Mouse (Mus musculus) spleen, postnatal 10 days (tissue): Measurements from ENCODE around the gene Mad2l2.

ENCODE experiments used
- DNase-seq, 2 experiments: peaks; one replicate each; pipeline ENCODE4 v3.0.0; 2021 to 2022; ENCODE audit warnings: low spot score in 2 of 2

The Mad2l2 gene

GRCm38 (mm10) chr4:148130133-148130532, at the start of gene Mad2l2:
Gene Mad2l2, plus strand, starts transcription at chr4:148130384.
- no peak for DNase-seq

DNA sequence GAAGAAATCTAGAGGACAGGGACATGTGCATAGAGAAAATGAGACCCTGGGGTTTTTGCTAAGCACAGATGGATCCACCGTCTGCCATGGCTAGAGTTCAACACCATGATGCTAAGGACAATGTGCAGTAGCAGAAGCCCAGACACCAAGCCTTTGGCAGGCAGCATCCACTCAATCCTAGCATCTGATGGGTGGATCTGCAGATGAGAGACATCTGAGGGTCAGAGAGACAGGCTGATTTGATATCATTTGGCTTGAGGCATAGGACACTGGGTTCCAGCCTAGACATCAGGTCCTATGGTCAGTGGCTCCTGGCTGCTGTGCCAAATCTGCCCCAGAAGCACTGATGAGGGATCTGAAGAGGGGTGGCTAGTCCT, 49.6 kb upstream of the Mad2l2 start:
- no peak for DNase-seq

DNA sequence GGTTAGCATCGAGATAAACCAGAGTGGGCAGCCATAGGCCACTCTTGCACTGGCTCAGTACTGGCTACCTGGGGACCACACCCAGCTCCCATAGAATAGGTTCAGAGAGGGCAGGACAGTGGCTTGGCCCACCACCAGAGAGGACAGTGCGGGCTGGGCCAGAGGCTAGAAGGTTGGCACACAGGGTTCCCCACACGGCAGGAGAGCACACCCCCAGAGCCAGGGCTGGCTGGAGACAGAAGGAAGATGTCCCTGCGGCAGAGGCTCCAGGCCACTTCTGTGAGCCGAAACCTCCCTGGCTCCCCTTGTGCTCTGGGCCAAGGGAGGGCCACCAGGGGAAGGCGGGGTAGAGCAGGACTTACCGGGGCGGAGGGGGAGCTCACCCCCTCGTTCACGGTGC, 49.0 kb upstream of the Mad2l2 start:
- no peak for DNase-seq

- peak; percentile 61 to 81 for DNase-seq
Observed at GRCm38 (mm10) chr4:148082257-148083044, 47.7 kb upstream of the Mad2l2 start.

DNA sequence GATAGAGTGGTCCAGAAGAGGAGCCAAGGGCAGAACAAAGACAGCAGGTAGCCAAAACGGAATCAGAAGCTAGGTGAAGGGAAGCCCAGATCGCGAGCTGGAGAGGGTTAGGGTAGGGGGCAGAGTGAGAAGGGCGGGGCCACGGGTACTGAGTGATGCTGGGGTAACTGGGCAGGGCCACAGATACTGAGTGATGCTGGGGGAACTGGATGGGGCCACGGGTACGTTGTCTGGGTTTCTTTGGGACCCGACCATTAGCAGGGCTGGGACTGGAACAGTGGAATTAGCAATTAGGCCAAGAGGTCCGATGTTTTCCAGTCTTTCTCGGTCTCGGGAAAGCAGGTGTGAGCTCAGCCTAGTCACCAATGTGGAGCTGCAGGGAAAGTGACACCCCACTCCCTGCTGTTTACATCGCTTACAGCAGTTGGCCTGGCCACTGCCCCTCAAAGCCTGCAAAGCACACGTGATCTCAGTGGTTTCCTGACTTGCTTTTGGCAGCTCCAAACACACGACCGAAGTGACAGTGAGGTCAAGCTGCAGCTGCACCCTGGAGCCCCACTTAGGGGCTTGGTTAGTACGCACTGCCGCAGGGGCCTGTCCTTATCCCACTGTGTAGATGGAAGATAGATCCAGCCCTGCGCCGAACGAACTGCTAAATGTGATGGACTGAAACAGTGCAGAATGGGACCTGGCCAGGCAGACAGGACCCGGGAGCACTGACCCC, 46.8 kb upstream of the Mad2l2 start:
- DNase-seq: peak in 1 of 2 experiments; percentile 64

GRCm38 (mm10) chr4:148084261-148084714, 45.9 kb upstream of the Mad2l2 start:
- peak in 1 of 2 experiments; percentile 29 for DNase-seq

DNA sequence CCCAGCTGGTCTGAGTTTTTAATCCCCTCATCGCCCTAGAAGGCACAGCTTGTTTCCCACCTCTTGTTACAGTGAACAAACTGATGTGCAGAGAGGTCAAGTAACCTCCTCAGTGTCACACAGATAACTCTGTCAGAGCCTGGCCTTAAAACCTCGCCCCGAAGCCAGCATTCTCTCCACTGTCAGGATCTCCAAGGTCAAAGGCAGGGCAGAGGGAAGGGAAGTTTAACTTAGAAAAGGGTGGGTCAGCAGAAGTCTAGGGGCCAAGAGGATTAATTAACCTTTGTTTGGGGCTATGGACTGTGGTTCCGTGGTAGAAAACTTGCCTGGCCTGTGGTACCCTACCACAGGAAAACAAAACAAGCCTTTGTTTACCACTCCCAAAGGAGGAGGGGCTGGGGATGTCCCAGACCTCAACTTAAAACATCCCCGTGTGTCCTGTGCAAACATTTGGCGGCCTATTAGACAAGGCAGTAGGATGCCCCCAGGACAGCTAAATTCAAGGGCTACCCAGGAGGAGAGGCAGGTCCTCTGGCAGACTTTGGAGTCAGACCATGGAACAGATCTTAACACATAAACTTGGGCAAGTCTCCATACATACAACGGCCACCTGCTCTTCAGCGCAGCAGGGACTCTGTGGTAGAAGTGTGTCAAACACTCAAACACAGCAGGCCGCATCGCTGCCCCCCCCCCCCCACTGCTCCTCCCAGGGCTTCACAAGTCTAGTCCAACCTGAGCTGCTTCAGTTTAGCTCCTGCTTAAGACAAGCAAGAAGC, 44.9 kb upstream of the Mad2l2 start:
- no peak for DNase-seq

DNA sequence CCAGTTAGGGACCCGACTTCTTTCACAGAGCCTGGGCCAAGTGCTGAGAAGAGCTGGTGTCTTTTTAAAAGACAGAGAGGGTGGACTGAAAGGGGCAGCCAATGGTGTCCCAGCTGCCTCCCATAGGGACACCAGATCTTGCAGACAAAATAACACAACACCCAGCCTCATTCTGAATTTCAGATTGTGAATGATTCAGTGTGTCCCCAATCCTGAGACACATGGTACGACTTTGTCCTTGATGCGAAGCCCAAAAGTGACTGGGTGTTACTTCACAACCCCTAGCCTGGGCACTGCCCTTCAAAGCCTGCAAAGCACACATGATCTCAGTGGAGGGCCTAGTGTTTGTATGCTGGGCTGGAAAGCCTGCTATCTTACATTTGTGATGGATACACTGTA, 44.3 kb upstream of the Mad2l2 start:
- no peak for DNase-seq

DNA sequence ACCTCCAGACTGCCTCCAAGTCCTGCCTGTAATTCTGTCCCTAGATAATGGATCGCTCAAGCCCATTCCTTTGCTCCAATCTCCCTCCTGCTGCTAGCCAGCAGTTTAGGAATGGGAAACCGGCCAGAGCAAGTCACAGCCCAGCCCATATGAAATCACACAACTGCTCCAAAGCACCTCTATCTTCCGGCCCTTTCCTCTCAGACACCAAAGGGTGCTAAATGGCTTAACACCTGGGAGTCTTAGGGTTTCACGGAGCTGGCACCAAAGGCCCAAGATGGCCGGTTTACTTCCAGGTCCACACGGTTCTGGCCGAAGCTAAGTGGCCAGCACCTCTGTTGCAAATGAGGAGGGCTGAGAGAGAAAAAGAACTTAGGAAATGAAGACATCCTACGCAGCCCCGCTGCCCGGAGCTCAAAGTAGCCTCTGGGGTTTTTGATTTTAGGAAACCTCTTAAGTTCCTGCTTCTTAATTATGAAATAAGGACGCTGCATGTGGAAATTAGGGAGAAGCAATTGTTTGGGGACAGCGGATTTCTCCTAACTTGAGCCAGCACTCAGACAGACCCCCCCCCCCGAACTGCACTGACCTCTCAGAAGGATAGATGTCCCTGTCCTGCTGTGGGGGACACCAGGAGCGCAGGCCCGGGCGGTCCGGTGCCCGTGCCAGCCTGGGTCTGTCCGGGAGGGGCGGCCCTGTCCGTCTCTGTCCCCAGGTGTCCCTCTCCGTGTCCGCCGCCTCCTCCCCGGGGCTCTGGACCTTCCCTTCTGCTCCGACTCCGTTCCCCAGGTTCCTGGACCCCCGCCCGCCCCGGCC, 42.9 kb upstream of the Mad2l2 start:
- no peak for DNase-seq

- DNase-seq: peak; percentile 85 to 93
Observed at GRCm38 (mm10) chr4:148087907-148088527, 42.2 kb upstream of the Mad2l2 start, which contains the start of gene Agtrap. Gene Agtrap, minus strand, starts transcription at chr4:148088031.

DNA sequence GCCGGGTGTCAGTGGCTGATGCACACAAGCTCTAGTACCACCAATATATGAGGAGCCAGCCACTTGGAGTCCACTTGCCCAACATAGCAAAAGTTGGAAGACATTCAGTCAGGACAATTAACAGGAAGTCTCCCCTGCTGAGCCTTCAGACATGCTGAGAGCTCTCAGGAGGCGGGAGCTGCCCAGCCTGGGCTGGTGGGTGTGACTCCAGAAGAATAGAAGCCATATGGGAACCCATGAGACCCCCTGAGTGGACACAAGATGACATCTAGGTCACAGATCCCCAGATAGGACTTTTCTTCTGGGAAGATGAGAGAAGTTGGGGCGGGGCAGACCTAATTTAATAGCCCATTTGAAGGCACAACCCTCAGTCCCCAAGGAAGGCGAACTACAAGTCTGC, 41.0 kb upstream of the Mad2l2 start:
- DNase-seq: no peak

GRCm38 (mm10) chr4:148091181-148091580, 39.0 kb upstream of the Mad2l2 start:
- no peak for DNase-seq

GRCm38 (mm10) chr4:148092551-148093271, 37.5 kb upstream of the Mad2l2 start:
- DNase-seq: no peak

- DNase-seq: peak in 1 of 2 experiments; percentile 39
Observed at GRCm38 (mm10) chr4:148094161-148094560, 36.0 kb upstream of the Mad2l2 start.

GRCm38 (mm10) chr4:148095081-148095480, 35.1 kb upstream of the Mad2l2 start:
- no peak for DNase-seq

GRCm38 (mm10) chr4:148097936-148098335, 32.2 kb upstream of the Mad2l2 start:
- DNase-seq: no peak

- no peak for DNase-seq
Observed at GRCm38 (mm10) chr4:148098666-148099065, 31.5 kb upstream of the Mad2l2 start.

DNA sequence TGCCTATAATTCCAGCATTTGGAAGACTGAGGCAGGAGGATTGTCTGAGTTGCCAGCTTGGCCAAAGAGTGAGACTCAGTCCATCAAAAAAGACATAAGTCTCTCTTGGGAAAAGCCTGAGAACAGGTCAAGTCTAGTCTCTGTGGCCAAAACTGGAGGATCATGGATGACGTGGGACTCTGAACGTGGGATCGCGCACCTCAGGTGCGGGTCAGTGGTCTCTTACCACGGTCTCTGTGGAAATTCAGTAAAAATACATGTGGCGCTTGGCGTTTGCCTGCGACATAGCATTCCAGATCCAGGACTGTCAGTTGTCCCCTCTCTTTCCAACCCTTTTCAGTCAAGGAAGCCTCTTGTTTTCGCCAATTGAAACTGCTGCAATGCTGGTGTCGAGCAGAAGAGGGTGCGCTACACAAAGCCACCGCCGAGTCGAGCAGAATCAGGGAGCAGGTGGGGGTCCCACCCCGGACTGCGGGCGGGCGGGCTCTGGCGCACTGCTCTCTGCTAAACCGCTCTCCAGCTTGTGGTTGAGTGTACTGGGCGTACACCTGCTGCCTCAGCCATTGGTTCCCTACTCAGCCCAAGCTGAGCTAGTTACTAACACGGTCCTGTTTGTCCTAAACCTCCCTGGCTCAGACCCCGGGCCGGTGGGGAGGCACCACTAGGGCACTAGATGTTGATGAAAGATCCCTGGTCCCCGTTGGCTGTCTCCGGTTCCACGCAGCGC, 28.2 kb upstream of the Mad2l2 start:
- DNase-seq: peak in 1 of 2 experiments; percentile 58

GRCm38 (mm10) chr4:148104146-148104545, 26.0 kb upstream of the Mad2l2 start:
- no peak for DNase-seq
